Mouse (Mus musculus) ES-E14 (cell line): Measurements from ENCODE around the gene Lrrc23. TPM values are rescaled to one million over a fixed set of nuclear protein-coding genes. Genes with fewer than 3 reads are reported as not detected.

Source experiments
- DNase-seq: peaks from one replicate; pipeline ENCODE4 v3.0.0-alpha.2; 2013; ENCODE audit warnings: low read depth, low spot score
- H3K27ac ChIP-seq: 2 replicates; pipeline ENCODE4 v1.5.1; 2012; ENCODE audit warnings: low read depth, mild to moderate bottlenecking, low read length, moderate library complexity, mixed read lengths; ENCODE audit not compliant: poor library complexity, insufficient read depth, severe bottlenecking
- H3K36me3 ChIP-seq: 2 replicates; pipeline ENCODE4 v1.6.1; 2012; ENCODE audit warnings: mild to moderate bottlenecking, low read length, moderate library complexity, mixed read lengths; ENCODE audit not compliant: control insufficient read depth, poor library complexity, insufficient read depth, severe bottlenecking
- H3K4me1 ChIP-seq, 2 experiments: fragments of 150-350 bp in 1 of 2; sonication (generic) in 1 of 2; 2 replicates each; pipeline ENCODE4 v1.6.1; 2012; ENCODE audit warnings: low read length in 2 of 2, mild to moderate bottlenecking in 1 of 2, mixed read lengths in 1 of 2; ENCODE audit not compliant: control insufficient read depth in 2 of 2, insufficient read depth in 2 of 2, poor library complexity in 1 of 2
- H3K4me3 ChIP-seq, 2 experiments: fragments of 150-350 bp in 1 of 2; sonication (generic) in 1 of 2; 2 replicates each; pipeline ENCODE4 v1.5.1; 2012; ENCODE audit warnings: low read length in 2 of 2, low read depth in 1 of 2, mild to moderate bottlenecking in 1 of 2, mixed read lengths in 1 of 2; ENCODE audit not compliant: insufficient read depth in 1 of 2, poor library complexity in 1 of 2, severe bottlenecking in 1 of 2
- H3K9ac ChIP-seq: 2 replicates; pipeline ENCODE4 v1.6.1; 2012; ENCODE audit warnings: low read depth, mild to moderate bottlenecking, low read length, mixed read lengths; ENCODE audit not compliant: poor library complexity, insufficient read depth, severe bottlenecking
- H3K9me3 ChIP-seq: fragments of 150-350 bp; sonication (generic); 2 replicates; pipeline ENCODE4 v1.6.1; 2012; ENCODE audit warnings: low read depth, mild to moderate bottlenecking, low read length; ENCODE audit not compliant: control insufficient read depth, insufficient read depth
- CHD2 ChIP-seq: IDR thresholded peaks from 2 replicates; pipeline ENCODE4 v1.6.1; 2014; ENCODE audit warnings: mild to moderate bottlenecking, low read depth, low read length, inconsistent platforms
- HCFC1 ChIP-seq: IDR thresholded peaks from 2 replicates; pipeline ENCODE4 v1.6.1; 2012; ENCODE audit warnings: low read length, inconsistent platforms, borderline replicate concordance; ENCODE audit not compliant: insufficient read depth
- MAFK ChIP-seq: IDR thresholded peaks from 2 replicates; pipeline ENCODE4 v1.6.1; 2014; ENCODE audit warnings: mild to moderate bottlenecking, low read depth, low read length, inconsistent platforms; ENCODE audit not compliant: insufficient read depth
- ZC3H11A ChIP-seq: IDR thresholded peaks from 2 replicates; pipeline ENCODE4 v1.6.1; 2012; ENCODE audit warnings: low read depth, mild to moderate bottlenecking, inconsistent platforms, low read length, borderline replicate concordance
- ZNF384 ChIP-seq: IDR thresholded peaks from 2 replicates; pipeline ENCODE4 v1.6.1; 2012; ENCODE audit warnings: low read depth, low read length, inconsistent platforms
- in situ Hi-C, 2 experiments: fragments of 600-800 bp; cut with MboI; formaldehyde crosslinking; loops; one replicate each; pipeline ENCODE4 v1.15.1; 2025; ENCODE audit warnings: low sequenced_read_pairs in 2 of 2, inconsistent platforms in 1 of 2; ENCODE audit not compliant: unreplicated experiment in 2 of 2
- total RNA-seq: library from RNA; depleted of rRNA; stranded (reverse); fragments of 300-350 nt; gene quantifications from 2 replicates; pipeline ENCODE4 v1.2.3, GENCODE M21; 2012

The Lrrc23 gene
- total RNA-seq, 1 experiment: not detected

GRCm38 (mm10) chr6:124759259-124759658 lies 20.3 kb downstream of the Lrrc23 start:
- Histone ChIP-seq H3K9ac (peak overlapping the region; percentile 40; the same call in 1 of the 2 replicates), H3K4me1 (peaks cover 4 to 13% of the 10 kb centered on the region in 2 experiments; a peak in 3 of 4 replicates), H3K36me3 (no peaks in the 10 kb centered on the region; the same call in 1 of the 2 replicates), H3K9me3 (no peaks in the 10 kb centered on the region), H3K27ac (no peak overlapping the region), H3K4me3 (peak overlapping the region in 1 of 2 experiments; percentile 23; a peak in 2 of 4 replicates)
- TF ChIP-seq CHD2 (no peak), ZC3H11A (peak; percentile 78), ZNF384 (0 out of 2 replicates have a peak, but pooled peaks have one; percentile 51), HCFC1 (peak; percentile 75; the same call in 1 of the 2 replicates), MAFK (no peak)
- in situ Hi-C loops: no loop called here
- peak; percentile 88 for DNase-seq

GRCm38 (mm10) chr6:124758849-124759232 lies 20.7 kb downstream of the Lrrc23 start:
- peak overlapping the region; percentile 40; the same call in 1 of the 2 replicates for H3K9ac ChIP-seq
- TF ChIP-seq HCFC1: no peak
- TF ChIP-seq MAFK: no peak
- no peak for TF ChIP-seq ZNF384
- no peak for TF ChIP-seq ZC3H11A
- no peak for TF ChIP-seq CHD2
- no peaks in the 10 kb centered on the region; the same call in 1 of the 2 replicates for H3K36me3 ChIP-seq
- no peak overlapping the region for H3K4me3 ChIP-seq
- no peak for DNase-seq
- peaks cover 6 to 13% of the 10 kb centered on the region in 2 experiments; a peak in 3 of 4 replicates for H3K4me1 ChIP-seq
- no peaks in the 10 kb centered on the region for H3K9me3 ChIP-seq
- in situ Hi-C loops: no loop called here
- H3K27ac ChIP-seq: no peak overlapping the region

- Histone ChIP-seq H3K36me3 (no peaks in the 10 kb centered on the region; the same call in 1 of the 2 replicates), H3K27ac (no peak overlapping the region), H3K4me1 (peaks cover 6 to 13% of the 10 kb centered on the region in 2 experiments; a peak in 3 of 4 replicates), H3K9ac (no peak overlapping the region), H3K9me3 (no peaks in the 10 kb centered on the region), H3K4me3 (no peak overlapping the region)
- no peak for DNase-seq
- in situ Hi-C loops: no loop called here
- no peak for TF ChIP-seq ZNF384
- TF ChIP-seq CHD2: no peak
- TF ChIP-seq MAFK: no peak
- TF ChIP-seq HCFC1: no peak
- no peak for TF ChIP-seq ZC3H11A
These were observed 21.3 kb downstream of the Lrrc23 start for GRCm38 (mm10) chr6:124757909-124758848.

GRCm38 (mm10) chr6:124757351-124757880 lies 22.1 kb downstream of the Lrrc23 start:
- H3K4me1 ChIP-seq: peaks cover 6 to 13% of the 10 kb centered on the region in 2 experiments; a peak in 3 of 4 replicates
- TF ChIP-seq ZNF384 (no peak), CHD2 (no peak), MAFK (no peak), HCFC1 (no peak), ZC3H11A (no peak)
- DNase-seq: no peak

More at GRCm38 (mm10) chr6:124757351-124757880, 22.1 kb downstream of the Lrrc23 start:
- Histone ChIP-seq H3K36me3 (no peaks in the 10 kb centered on the region; the same call in 1 of the 2 replicates), H3K27ac (no peak overlapping the region), H3K4me3 (peak overlapping the region; percentile 73 to 96; a peak in 3 of 4 replicates), H3K9ac (peak overlapping the region; percentile 95; the same call in 1 of the 2 replicates), H3K9me3 (no peaks in the 10 kb centered on the region)
- in situ Hi-C loops: no loop called here
